Mouse (Mus musculus) lung, embryonic 16.5 days (tissue): Measurements from ENCODE around the gene Fbxw7. TPM values are rescaled to one million over a fixed set of nuclear protein-coding genes. Genes with fewer than 3 reads are reported as not detected.
"Not testable (repeated sequence)": the region's sequence is repeated elsewhere in the genome, so short reads cannot be mapped to it uniquely, and the experiment has no call there.

Experiments
- ATAC-seq: fragments of 200-750 bp; cut with Nextera tagmentation; 2 replicates; pipeline ENCODE4 v1.8.0; 2017; ENCODE audit warnings: low read depth, mild to moderate bottlenecking, moderate library complexity
- H3K27ac ChIP-seq: fragments of 300-500 bp; sonication (generic); 2 replicates; pipeline ENCODE4 v1.5.1; 2014; ENCODE audit warnings: mild to moderate bottlenecking, control low read depth, low read length
- H3K27me3 ChIP-seq: fragments of 300-500 bp; sonication (generic); 2 replicates; pipeline ENCODE4 v1.6.1; 2014; ENCODE audit warnings: low read depth, low read length, mixed read lengths; ENCODE audit not compliant: control insufficient read depth, insufficient read depth
- H3K36me3 ChIP-seq: fragments of 300-500 bp; sonication (generic); 2 replicates; pipeline ENCODE4 v1.6.1; 2014; ENCODE audit warnings: low read length; ENCODE audit not compliant: control insufficient read depth, insufficient read depth
- H3K4me1 ChIP-seq: fragments of 300-500 bp; sonication (generic); replicated peaks from 2 replicates; pipeline ENCODE4 v1.6.1; 2014; ENCODE audit warnings: low read length, mixed read lengths; ENCODE audit not compliant: control insufficient read depth, insufficient read depth
- H3K4me2 ChIP-seq: fragments of 300-500 bp; sonication (generic); 2 replicates; pipeline ENCODE4 v1.6.1; 2014; ENCODE audit warnings: low read depth, low read length, control low read depth
- H3K4me3 ChIP-seq: fragments of 300-500 bp; sonication (generic); 2 replicates; pipeline ENCODE4 v1.5.1; 2014; ENCODE audit warnings: mild to moderate bottlenecking, low read length, control low read depth
- H3K9ac ChIP-seq: fragments of 300-500 bp; sonication (generic); 2 replicates; pipeline ENCODE4 v1.6.1; 2014; ENCODE audit warnings: low read length, control low read depth
- H3K9me3 ChIP-seq: fragments of 300-500 bp; sonication (generic); 2 replicates; pipeline ENCODE4 v1.6.1; 2016; ENCODE audit warnings: low read length; ENCODE audit not compliant: control insufficient read depth
- WGBS: fragments of 180-500 bp; shearing (Covaris S2); extraction: QIAGEN DNeasy Blood & Tissue Kit; methylation state at CpG from one replicate; pipeline ENCODE4 v1.1.7; 2014; 5-methylcytosine and 5-hydroxymethylcytosine counted together
- polyA plus RNA-seq: library from polyadenylated mRNA; unstranded; fragments of >200 nt; fragmentation: Nextera tagmentation; extraction: Ambion mirVana; gene quantifications from 2 replicates; pipeline ENCODE4 v1.2.1, GENCODE M21; 2015

Fbxw7 gene
- polyA plus RNA-seq, 1 experiment from 2014 or later, result 7.7 TPM

DNA sequence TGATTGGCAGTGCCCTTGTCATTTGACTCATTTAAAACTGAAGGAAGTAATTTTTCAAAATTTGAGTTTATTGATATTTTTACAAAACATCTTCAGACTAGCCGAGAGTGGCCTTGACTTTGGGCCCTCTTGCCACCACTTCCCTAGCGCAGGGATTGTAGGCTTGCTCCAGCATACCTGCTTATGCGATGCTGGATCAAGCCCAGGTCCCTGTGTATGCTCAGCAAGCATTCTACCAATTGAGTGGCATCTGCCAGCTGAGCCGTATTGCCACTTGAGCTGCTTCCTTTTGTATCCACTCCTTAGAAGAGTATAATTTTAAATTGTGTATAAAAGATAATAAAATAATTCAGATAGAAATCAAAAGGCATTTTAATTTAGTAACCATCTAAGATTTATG is 26.2 kb downstream of the Fbxw7 start:
- peaks cover 5% of the 10 kb centered on the region for H3K4me1 ChIP-seq
- H3K27me3 ChIP-seq, result no peaks in the 10 kb centered on the region
- no peak for ATAC-seq
- H3K9ac ChIP-seq, result no peak overlapping the region
- H3K9me3 ChIP-seq, result no peaks in the 10 kb centered on the region
- no peaks in the 10 kb centered on the region for H3K36me3 ChIP-seq
- 86% methylated on average over 4 of the region's 4 CpGs for WGBS
- H3K4me3 ChIP-seq, result no peak overlapping the region
- H3K4me2 ChIP-seq, result no peak overlapping the region
- H3K27ac ChIP-seq, result no peak overlapping the region

DNA sequence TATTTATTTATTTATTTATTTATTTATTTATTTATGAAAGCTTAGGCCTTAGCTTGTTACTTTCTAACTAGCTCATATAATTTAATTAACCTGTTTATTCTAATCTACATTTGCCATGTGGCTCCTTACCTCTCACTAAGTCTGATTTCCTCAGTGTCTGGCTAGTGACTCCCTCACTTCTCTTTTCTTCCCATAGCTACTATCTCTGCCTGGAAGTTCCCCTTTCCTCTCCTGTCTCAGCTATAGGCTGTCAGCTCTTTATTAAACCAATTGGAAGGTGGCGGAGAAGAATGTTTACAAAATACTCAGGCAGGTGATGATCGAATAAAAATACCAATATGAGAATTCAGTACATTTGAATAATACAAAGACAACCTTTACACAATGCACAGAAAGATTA is 27.7 kb downstream of the Fbxw7 start:
- peaks cover 5% of the 10 kb centered on the region for H3K4me1 ChIP-seq
- H3K9ac ChIP-seq, result no peak overlapping the region
- H3K4me2 ChIP-seq, result no peak overlapping the region
- no peak overlapping the region for H3K4me3 ChIP-seq
- no peaks in the 10 kb centered on the region for H3K36me3 ChIP-seq
- no peak overlapping the region for H3K27ac ChIP-seq
- H3K27me3 ChIP-seq, result no peaks in the 10 kb centered on the region
- ATAC-seq, result no peak
- no peaks in the 10 kb centered on the region for H3K9me3 ChIP-seq
- 79% methylated on average over 2 of the region's 2 CpGs for WGBS

DNA sequence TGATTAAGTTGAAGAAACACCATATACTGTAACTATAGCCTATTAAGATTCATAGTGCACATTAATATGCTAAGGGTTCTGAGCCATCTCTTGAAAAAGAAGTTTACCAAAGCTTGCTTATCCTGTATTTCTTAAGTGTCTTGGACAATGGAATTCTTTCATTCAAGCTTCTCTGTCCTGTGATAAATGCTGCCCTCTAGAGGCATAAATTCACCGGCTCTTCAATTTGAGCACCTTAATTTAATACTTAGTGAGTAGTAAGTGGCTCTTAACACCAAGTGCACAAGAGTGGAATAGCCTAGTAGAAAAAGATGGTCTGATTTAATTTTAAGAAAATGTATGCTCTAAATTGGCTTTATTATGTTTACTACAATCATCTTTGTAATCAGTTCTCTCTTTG is 28.5 kb downstream of the Fbxw7 start:
- Histone ChIP-seq H3K9ac (no peak overlapping the region), H3K4me2 (no peak overlapping the region), H3K36me3 (no peaks in the 10 kb centered on the region), H3K9me3 (no peaks in the 10 kb centered on the region), H3K4me1 (peaks cover 5% of the 10 kb centered on the region), H3K4me3 (no peak overlapping the region), H3K27me3 (no peaks in the 10 kb centered on the region), H3K27ac (no peak overlapping the region)
- WGBS, result 12% methylated on average over 1 of the region's 1 CpGs
- ATAC-seq, result peak; percentile 41; the same call in 1 of the 2 replicates

DNA sequence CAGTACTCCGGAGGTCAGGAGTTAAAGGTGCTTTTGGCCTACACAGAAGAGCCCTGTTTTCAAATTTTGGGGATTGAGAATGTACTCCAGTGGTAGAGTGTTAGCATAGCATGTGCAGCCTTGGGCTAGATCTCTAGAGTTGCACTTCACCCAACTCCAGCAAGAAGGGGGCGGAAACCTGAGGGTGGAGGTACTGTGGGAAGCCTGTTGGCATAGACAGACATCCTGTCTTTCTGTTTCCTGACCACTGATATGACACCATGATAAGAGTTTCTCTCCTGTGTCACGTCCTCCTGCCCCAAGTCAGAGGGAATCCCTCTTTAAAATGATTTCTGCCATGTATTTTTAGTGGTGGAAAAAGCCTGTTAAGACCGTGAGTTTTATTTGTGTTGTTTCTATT is 33.7 kb downstream of the Fbxw7 start:
- Histone ChIP-seq H3K27me3 (no peaks in the 10 kb centered on the region), H3K4me1 (peaks cover 9% of the 10 kb centered on the region; the same call in 1 of the 2 replicates), H3K9ac (no peak overlapping the region), H3K9me3 (no peaks in the 10 kb centered on the region), H3K4me3 (no peak overlapping the region), H3K36me3 (no peaks in the 10 kb centered on the region), H3K27ac (no peak overlapping the region), H3K4me2 (no peak overlapping the region)
- peak; percentile 61; the same call in 1 of the 2 replicates for ATAC-seq
- WGBS, result 60% methylated on average over 4 of the region's 4 CpGs

DNA sequence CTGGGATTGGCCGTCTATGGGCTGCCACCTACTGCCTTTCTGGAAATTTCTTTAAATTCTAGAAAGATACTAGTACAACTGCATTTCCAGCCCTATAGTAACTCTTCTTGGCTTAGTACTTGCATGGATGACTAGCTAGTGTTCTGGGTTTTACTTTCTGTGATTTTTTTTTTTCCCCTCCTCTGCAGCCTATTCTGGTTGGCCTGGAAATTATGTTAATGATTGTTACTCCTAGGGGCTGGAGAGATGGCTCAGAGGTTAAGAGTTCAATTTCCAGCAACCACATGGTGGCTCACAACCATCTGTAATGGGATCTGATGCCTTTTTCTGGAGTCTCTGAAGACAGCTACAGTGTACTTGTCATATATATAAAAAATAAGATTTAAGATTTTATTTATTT is 35.4 kb downstream of the Fbxw7 start:
- Histone ChIP-seq H3K27me3 (no peaks in the 10 kb centered on the region), H3K27ac (no peak overlapping the region), H3K4me2 (no peak overlapping the region), H3K4me1 (peaks cover 9% of the 10 kb centered on the region; the same call in 1 of the 2 replicates), H3K9ac (no peak overlapping the region), H3K9me3 (no peaks in the 10 kb centered on the region), H3K36me3 (no peaks in the 10 kb centered on the region), H3K4me3 (no peak overlapping the region)
- ATAC-seq, result no peak
- WGBS, result 88% methylated on average over 1 of the region's 1 CpGs

DNA sequence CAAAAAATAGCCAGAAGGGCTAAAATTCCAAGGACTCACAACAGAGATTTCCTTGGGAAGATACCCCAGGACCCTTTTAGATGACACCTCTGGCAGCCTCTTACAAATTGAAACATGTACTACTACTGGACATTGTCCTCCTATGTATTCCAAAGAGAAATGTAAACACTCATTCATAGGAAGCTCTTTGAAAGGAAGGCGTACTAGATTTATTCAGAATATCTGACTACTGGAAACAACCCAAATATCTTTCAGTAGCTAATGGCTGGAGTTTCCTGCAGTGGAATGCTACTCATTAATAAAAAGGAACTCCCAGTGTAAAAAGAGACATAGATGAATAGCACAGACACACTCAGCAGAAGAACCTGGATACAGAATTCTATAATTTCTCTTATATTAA is 36.7 kb downstream of the Fbxw7 start:
- H3K4me1 ChIP-seq, result peaks cover 9% of the 10 kb centered on the region; the same call in 1 of the 2 replicates
- H3K36me3 ChIP-seq, result no peaks in the 10 kb centered on the region
- H3K4me2 ChIP-seq, result no peak overlapping the region
- no peaks in the 10 kb centered on the region for H3K9me3 ChIP-seq
- H3K9ac ChIP-seq, result no peak overlapping the region
- whole genome bisulfite sequencing, result 19% methylated on average over 1 of the region's 1 CpGs
- peak; percentile 51; the same call in 1 of the 2 replicates for ATAC-seq
- H3K27me3 ChIP-seq, result no peaks in the 10 kb centered on the region
- H3K4me3 ChIP-seq, result no peak overlapping the region
- H3K27ac ChIP-seq, result peak overlapping the region; percentile 40; the same call in 1 of the 2 replicates

DNA sequence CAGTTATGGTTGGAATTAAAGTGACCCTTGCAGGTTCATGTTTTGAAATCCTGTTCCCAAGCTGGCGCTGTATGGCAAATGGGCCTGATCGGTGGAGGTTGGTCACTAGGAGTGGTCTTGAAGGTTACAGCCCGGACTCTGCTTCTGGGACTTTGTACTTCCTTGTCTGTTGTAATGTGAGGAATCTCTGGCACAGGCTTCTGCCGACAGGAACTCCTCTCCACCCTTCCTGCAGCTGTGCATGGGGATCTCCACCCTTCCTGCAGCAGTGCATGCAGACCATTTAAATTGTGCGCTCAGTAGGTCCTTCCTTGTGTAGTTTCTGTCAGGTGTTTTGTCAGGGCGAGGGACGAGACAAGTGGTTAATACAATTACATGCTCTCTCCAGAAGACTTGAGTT is 37.8 kb downstream of the Fbxw7 start:
- Histone ChIP-seq H3K27ac (no peak overlapping the region), H3K4me2 (0 out of 2 replicates have a peak overlapping the region, but pooled peaks have one; percentile 2), H3K36me3 (no peaks in the 10 kb centered on the region), H3K9me3 (no peaks in the 10 kb centered on the region), H3K9ac (no peak overlapping the region), H3K27me3 (no peaks in the 10 kb centered on the region), H3K4me1 (peaks cover 9% of the 10 kb centered on the region; the same call in 1 of the 2 replicates), H3K4me3 (no peak overlapping the region)
- peak; percentile 61; the same call in 1 of the 2 replicates for ATAC-seq
- 70% methylated on average over 7 of the region's 7 CpGs for WGBS

DNA sequence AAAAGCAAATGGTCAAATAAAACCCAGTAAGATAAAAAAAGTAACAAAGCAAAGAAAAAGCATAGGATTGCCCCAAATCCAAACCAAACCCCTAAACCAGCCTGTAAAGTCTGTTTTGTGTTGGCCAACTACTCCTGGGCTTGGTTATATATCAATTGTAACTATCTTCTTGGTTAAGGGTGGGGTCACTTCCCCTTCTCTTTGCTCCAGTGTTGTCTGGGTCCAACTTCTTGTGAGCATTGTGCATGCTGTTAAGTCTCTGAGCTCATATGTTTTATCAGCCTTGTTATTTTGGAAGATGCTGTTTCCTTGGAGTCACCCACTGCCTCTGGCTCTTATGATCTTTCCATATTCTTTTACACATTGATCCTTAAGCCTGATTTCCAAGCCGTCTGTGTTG is 39.4 kb downstream of the Fbxw7 start:
- H3K9me3 ChIP-seq, result no peaks in the 10 kb centered on the region
- H3K9ac ChIP-seq, result no peak overlapping the region
- no peak overlapping the region for H3K4me2 ChIP-seq
- H3K27me3 ChIP-seq, result no peaks in the 10 kb centered on the region
- H3K36me3 ChIP-seq, result no peaks in the 10 kb centered on the region
- no peak for ATAC-seq
- H3K4me3 ChIP-seq, result no peak overlapping the region
- 87% methylated on average over 1 of the region's 1 CpGs for WGBS
- H3K27ac ChIP-seq, result no peak overlapping the region
- peaks cover 10% of the 10 kb centered on the region; the same call in 1 of the 2 replicates for H3K4me1 ChIP-seq

DNA sequence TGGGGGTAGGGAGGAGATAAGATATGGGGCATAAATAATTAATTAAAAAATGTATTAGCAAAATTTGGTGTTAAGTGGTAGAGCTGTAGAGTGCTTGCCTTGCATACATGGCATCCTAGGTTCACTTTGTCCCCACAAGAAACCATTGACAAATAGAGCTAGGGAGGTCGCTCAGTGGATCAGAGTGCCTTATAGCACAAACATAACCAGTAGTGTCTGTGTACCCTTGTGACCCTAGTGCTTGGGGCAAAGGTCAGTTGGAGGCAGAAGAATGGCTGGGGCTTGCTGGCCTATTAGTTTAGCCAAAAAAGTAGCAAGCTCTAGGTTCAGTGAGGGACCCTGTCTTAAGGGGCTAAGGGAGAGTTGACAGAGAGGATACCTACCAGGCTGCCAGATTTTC is 45.6 kb downstream of the Fbxw7 start:
- Histone ChIP-seq H3K9ac (no peak overlapping the region), H3K4me2 (no peak overlapping the region), H3K9me3 (no peaks in the 10 kb centered on the region), H3K4me3 (no peak overlapping the region), H3K4me1 (peaks cover 5% of the 10 kb centered on the region; the same call in 1 of the 2 replicates), H3K27me3 (no peaks in the 10 kb centered on the region), H3K36me3 (no peaks in the 10 kb centered on the region), H3K27ac (no peak overlapping the region)
- 88% methylated on average over 1 of the region's 1 CpGs for WGBS
- ATAC-seq, result no peak

DNA sequence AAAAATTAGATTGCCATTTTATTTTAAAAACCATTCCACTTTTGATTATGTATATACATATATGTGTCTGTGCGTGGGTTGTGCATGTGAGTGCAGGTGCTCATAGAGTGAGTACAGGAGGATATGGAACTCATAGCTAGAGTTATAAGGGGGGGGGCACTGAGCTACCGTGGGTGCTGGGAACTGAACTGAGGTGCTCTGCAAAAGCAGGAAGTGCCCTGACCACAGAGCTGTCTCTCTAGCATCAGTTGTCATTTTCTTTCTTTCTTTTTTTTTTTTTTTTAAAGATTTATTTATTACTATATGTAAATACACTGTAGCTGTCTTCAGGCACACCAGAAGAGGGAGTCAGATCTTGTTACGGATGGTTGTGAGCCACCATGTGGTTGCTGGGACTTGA is 46.7 kb downstream of the Fbxw7 start:
- ATAC-seq, H3K36me3 ChIP-seq, H3K27ac ChIP-seq, H3K4me3 ChIP-seq, H3K27me3 ChIP-seq, H3K4me1 ChIP-seq, H3K4me2 ChIP-seq, H3K9me3 ChIP-seq, H3K9ac ChIP-seq: not testable (repeated sequence)
- WGBS, result 80% methylated on average over 3 of the region's 3 CpGs
